Mouse (Mus musculus) retina, embryonic 14.5 days (tissue): ENCODE results near the gene Map3k11.
A peak's percentile ranks its signal among the peaks of the same experiment; 100 is the strongest.

Experiments
- DNase-seq: peaks from one replicate; pipeline ENCODE4 v3.0.0-alpha.2; 2015; ENCODE audit warnings: low spot score

Gene Map3k11

GRCm38 (mm10) chr19:5711218-5711617 is 22.7 kb downstream of the Map3k11 start:
- peak; percentile 76 for DNase-seq

- DNase-seq = no peak
Measured at GRCm38 (mm10) chr19:5711907-5712460, 23.4 kb downstream of the Map3k11 start.

- DNase-seq = no peak
Measured at GRCm38 (mm10) chr19:5713255-5713654, 24.7 kb downstream of the Map3k11 start.

- DNase-seq = no peak
Measured at GRCm38 (mm10) chr19:5713730-5714129, 25.2 kb downstream of the Map3k11 start.

- DNase-seq = peak; percentile 75
Measured at GRCm38 (mm10) chr19:5715793-5716688, 27.5 kb downstream of the Map3k11 start.

GRCm38 (mm10) chr19:5716955-5717354 is 28.4 kb downstream of the Map3k11 start:
- no peak for DNase-seq

- no peak for DNase-seq
Measured at GRCm38 (mm10) chr19:5721233-5721632, 32.7 kb downstream of the Map3k11 start.

- DNase-seq = no peak
Measured at GRCm38 (mm10) chr19:5722848-5723425, 34.4 kb downstream of the Map3k11 start.

- no peak for DNase-seq
Measured at GRCm38 (mm10) chr19:5723934-5724548, 35.5 kb downstream of the Map3k11 start.

- DNase-seq = no peak
Measured at GRCm38 (mm10) chr19:5724549-5724941, 36.0 kb downstream of the Map3k11 start.

- DNase-seq = no peak
Measured at GRCm38 (mm10) chr19:5725029-5725707, 36.6 kb downstream of the Map3k11 start.

GRCm38 (mm10) chr19:5725767-5726515 is 37.4 kb downstream of the Map3k11 start, which contains the start of gene Ehbp1l1:
TSS of gene Ehbp1l1 (minus strand) at chr19:5726317.
- DNase-seq = no peak

- no peak for DNase-seq
Measured at GRCm38 (mm10) chr19:5726961-5727578, 38.5 kb downstream of the Map3k11 start.

- DNase-seq = peak; percentile 90
Measured at GRCm38 (mm10) chr19:5727701-5728100, 39.2 kb downstream of the Map3k11 start.

- peak; percentile 53 for DNase-seq
Measured at GRCm38 (mm10) chr19:5728631-5729443, 40.3 kb downstream of the Map3k11 start.

GRCm38 (mm10) chr19:5729444-5729815 is 40.9 kb downstream of the Map3k11 start, which contains the start of gene Fam89b:
TSS of gene Fam89b (minus strand) at chr19:5729653.
- DNase-seq = peak; percentile 90

- no peak for DNase-seq
Measured at GRCm38 (mm10) chr19:5730314-5731186, 42.0 kb downstream of the Map3k11 start.

GRCm38 (mm10) chr19:5731264-5731978 is 42.9 kb downstream of the Map3k11 start:
- peak; percentile 97 for DNase-seq
